ENCODE assay signal across 10 mouse cellular contexts in the genomic region with DNA sequence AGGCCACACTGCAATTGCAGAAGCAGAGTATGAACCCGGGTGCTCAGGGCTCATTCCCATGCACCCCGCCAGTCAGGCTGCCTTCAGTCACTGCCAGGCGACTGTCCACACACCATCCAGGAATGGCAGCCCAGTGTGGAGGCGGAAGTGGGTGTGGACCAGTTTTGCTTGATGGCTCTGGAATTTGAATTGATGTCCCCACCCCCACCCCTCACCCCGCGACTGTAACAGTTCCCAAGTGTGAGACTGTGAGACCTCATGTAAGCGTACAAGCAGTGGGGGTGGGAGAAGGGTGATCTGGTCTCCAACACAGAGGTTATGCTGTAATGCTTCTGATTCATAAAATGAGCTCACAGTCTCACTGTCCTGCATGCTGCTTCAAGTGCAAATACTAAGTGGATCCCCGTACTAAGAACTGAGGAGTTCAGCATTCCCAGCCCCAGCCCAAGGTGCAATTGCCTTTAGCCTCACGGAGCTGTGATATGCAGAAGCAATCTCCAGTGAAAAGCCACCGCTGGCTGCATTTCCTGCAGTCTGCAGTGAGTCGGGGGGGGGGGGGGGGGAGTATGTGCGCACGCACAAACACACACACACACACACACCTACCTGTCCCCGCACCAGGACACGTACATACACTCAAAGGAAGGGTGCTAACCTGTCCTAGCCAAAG. TPM values are rescaled to one million over a fixed set of nuclear protein-coding genes. Genes with fewer than 3 reads are reported as not detected.
DNase-seq lines count a peak whose midpoint lies in the region; ATAC-seq lines count a peak whose summit lies in the region.
"Had no signal": no experiment of that assay in that cellular context is flagged by ENCODE, and none has a peak within 500 bp of the region (broad histone marks: within the 10 kb centered on the region; RNA-seq: fewer than 3 reads in every experiment).

No protein-coding gene starts in this region.

- ATAC-seq in heart, embryonic 15.5 days (replicated peaks; ENCODE audit: insufficient number of reproducible peaks, insufficient read depth, low FRiP score, low read depth) = no peak
- ATAC-seq in liver, embryonic 16.5 days (ENCODE audit: low read depth) = no peak

- peaks cover 86% of the 10 kb centered on the region for H3K4me1 ChIP-seq in heart, embryonic 15.5 days (replicated peaks)
- peaks cover 76% of the 10 kb centered on the region for H3K4me1 ChIP-seq in hindbrain, embryonic 10.5 days (replicated peaks)
- peaks cover 66% of the 10 kb centered on the region for H3K4me1 ChIP-seq in liver, embryonic 16.5 days (ENCODE audit: control insufficient read depth, low read depth, low read length)

- intact Hi-C loops in heart, postnatal 10 days (cut with DNase I) = no loop called here
- intact Hi-C loops in left cerebral cortex, postnatal 36 days (cut with DNase I) = no loop called here
- intact Hi-C loops in left cerebral cortex, postnatal 14 days (cut with DNase I) = no loop called here

- H3K36me3 ChIP-seq in heart, embryonic 15.5 days = no peaks in the 10 kb centered on the region
- peaks cover 27% of the 10 kb centered on the region for H3K36me3 ChIP-seq in hindbrain, embryonic 10.5 days
- H3K36me3 ChIP-seq in liver, embryonic 16.5 days (ENCODE audit: control insufficient read depth, insufficient read depth) = peaks cover 12% of the 10 kb centered on the region

- no peak for DNase-seq in heart, postnatal 10 days
- DNase-seq in Muller cell, postnatal 12 days (ENCODE audit: inconsistent ontology term) = peak; percentile 93
- no peak for DNase-seq in hindbrain, embryonic 10.5 days (ENCODE audit: low spot score)
- DNase-seq in left cerebral cortex, postnatal 36 days (ENCODE audit: low spot score in 2 of 2) = no peak
- no peak for DNase-seq in natural killer cell, adult 2 months (ENCODE audit: low spot score in 2 of 2)
- no peak for DNase-seq in left cerebral cortex, postnatal 14 days (ENCODE audit: low spot score in 2 of 2)
- DNase-seq: gastrocnemius, postnatal 10 days; right cerebral cortex, adult 18-20 months had no signal

- no peaks in the 10 kb centered on the region for H3K27me3 ChIP-seq in heart, embryonic 15.5 days
- no peaks in the 10 kb centered on the region for H3K27me3 ChIP-seq in hindbrain, embryonic 10.5 days (ENCODE audit: insufficient read depth, poor library complexity, severe bottlenecking)
- no peaks in the 10 kb centered on the region for H3K27me3 ChIP-seq in liver, embryonic 16.5 days (ENCODE audit: control insufficient read depth, insufficient read depth, low read depth, low read length)

- H3K4me2 ChIP-seq in heart, embryonic 15.5 days = peak overlapping the region; percentile 17; the same call in 1 of the 2 replicates
- peak overlapping the region; percentile 86 for H3K4me2 ChIP-seq in liver, embryonic 16.5 days (ENCODE audit: low read depth, low read length)

- 35% methylated on average over 13 of the region's 15 CpGs for WGBS in heart, embryonic 15.5 days
- 45% methylated on average over 15 of the region's 15 CpGs for WGBS in hindbrain, embryonic 10.5 days
- 47% methylated on average over 15 of the region's 15 CpGs for WGBS in liver, embryonic 16.5 days (ENCODE audit: insufficient replicate concordance)

- H3K9ac ChIP-seq in heart, embryonic 15.5 days = 0 out of 2 replicates have a peak overlapping the region, but pooled peaks have one; percentile 3
- peak overlapping the region; percentile 43; the same call in 1 of the 2 replicates for H3K9ac ChIP-seq in liver, embryonic 16.5 days (ENCODE audit: low read depth, low read length)

- no peak overlapping the region for H3K27ac ChIP-seq in heart, embryonic 15.5 days
- peak overlapping the region; percentile 47 for H3K27ac ChIP-seq in hindbrain, embryonic 10.5 days
- H3K27ac ChIP-seq in liver, embryonic 16.5 days (ENCODE audit: low read length) = peak overlapping the region; percentile 9; the same call in 1 of the 2 replicates

- H3K4me3 ChIP-seq in heart, embryonic 15.5 days = no peak overlapping the region
- peak overlapping the region; percentile 24; the same call in 1 of the 2 replicates for H3K4me3 ChIP-seq in hindbrain, embryonic 10.5 days
- peak overlapping the region; percentile 76 for H3K4me3 ChIP-seq in liver, embryonic 16.5 days (ENCODE audit: low read depth, low read length)

- no peaks in the 10 kb centered on the region for H3K9me3 ChIP-seq in heart, embryonic 15.5 days (replicated peaks)
- peaks cover 6% of the 10 kb centered on the region; the same call in 1 of the 2 replicates for H3K9me3 ChIP-seq in hindbrain, embryonic 10.5 days
- H3K9me3 ChIP-seq in liver, embryonic 16.5 days (replicated peaks; ENCODE audit: control insufficient read depth, low read length) = no peaks in the 10 kb centered on the region

RNA-seq across cellular contexts. Expression of a gene that starts 28.4 kb away (rescaled TPM):
- polyA plus RNA-seq in heart, embryonic 15.5 days (2015; fragmentation: Nextera tagmentation; extraction: Ambion mirVana) = 6.0 and 10.0 TPM in 2 replicates
- 10 to 100 TPM; 19.5 to 20.3 TPM for total RNA-seq in heart, postnatal 10 days (2021)
- polyA plus RNA-seq in hindbrain, embryonic 10.5 days (2016; fragmentation: Nextera tagmentation; extraction: Ambion mirVana) = 6.5 and 8.2 TPM in 2 replicates
- 6.9 and 7.8 TPM in 2 replicates for polyA plus RNA-seq in liver, embryonic 16.5 days (2015; fragmentation: Nextera tagmentation; extraction: Ambion mirVana)
- total RNA-seq in left cerebral cortex, postnatal 36 days (2021) = 10 to 100 TPM; 17.2 to 18.5 TPM
- total RNA-seq in left cerebral cortex, postnatal 14 days (2021) = 10 to 100 TPM; 12.6 to 18.6 TPM

RNA-seq across cellular contexts. Expression of a gene that starts 42.0 kb away (rescaled TPM):
- 0.42 and 0.55 TPM in 2 replicates for polyA plus RNA-seq in heart, embryonic 15.5 days (2015; fragmentation: Nextera tagmentation; extraction: Ambion mirVana)
- total RNA-seq in heart, postnatal 10 days (2021) = under 1 TPM; 0.35 to 0.43 TPM
- 3.1 and 3.6 TPM in 2 replicates for polyA plus RNA-seq in hindbrain, embryonic 10.5 days (2016; fragmentation: Nextera tagmentation; extraction: Ambion mirVana)
- 0.12 and 0.14 TPM in 2 replicates for polyA plus RNA-seq in liver, embryonic 16.5 days (2015; fragmentation: Nextera tagmentation; extraction: Ambion mirVana)
- 1 to 10 TPM; 3.6 to 6.0 TPM for total RNA-seq in left cerebral cortex, postnatal 36 days (2021)
- 1 to 10 TPM; 5.8 to 6.8 TPM for total RNA-seq in left cerebral cortex, postnatal 14 days (2021)
